Mouse (Mus musculus): ENCODE data around the gene Prkar1b. TPM values are rescaled to one million over a fixed set of nuclear protein-coding genes. Genes with fewer than 3 reads are reported as not detected.

Gene Prkar1b
- polyA plus RNA-seq, 1 experiment = 1.7 TPM

DNA sequence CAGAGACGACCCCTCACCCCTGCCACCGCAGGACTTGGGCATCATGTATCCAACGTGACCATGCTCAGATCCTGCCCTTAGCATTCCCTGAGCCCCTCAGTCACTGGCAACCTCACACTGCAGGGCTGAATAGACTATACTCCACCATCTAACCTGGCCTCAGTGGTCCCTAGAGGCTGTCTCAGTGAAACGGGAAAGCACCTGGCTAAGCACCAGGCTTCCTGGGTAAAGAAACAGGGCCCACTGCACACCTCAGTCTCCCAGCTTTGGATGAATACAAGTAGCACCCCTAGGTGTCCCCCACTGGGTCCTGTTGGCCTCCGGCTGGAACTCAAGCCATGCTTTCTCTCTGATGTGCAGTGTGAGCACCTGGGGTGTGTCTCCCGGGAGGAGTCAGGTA lies 176.3 kb downstream of the Prkar1b start:
- Histone ChIP-seq H3K79me2 (ENCODE audit: control insufficient read depth, insufficient read depth) (no peaks in the 10 kb centered on the region), H3K36me3 (ENCODE audit: control insufficient read depth, insufficient read depth) (peaks cover 42% of the 10 kb centered on the region), H3K4me3 (ENCODE audit: insufficient read depth, poor library complexity, severe bottlenecking) (no peak overlapping the region), H3K79me3 (ENCODE audit: low read depth) (peaks cover 2% of the 10 kb centered on the region), H3K27me3 (ENCODE audit: control insufficient read depth, insufficient read depth, insufficient read length) (no peaks in the 10 kb centered on the region), H3ac (ENCODE audit: control insufficient read depth, insufficient read length, low read depth) (no peak overlapping the region)
- TF ChIP-seq FOSL1 (IDR thresholded peaks at IDR 0.05; ENCODE audit: insufficient read depth, low read length, poor library complexity, severe bottlenecking) (no peak), MYOD1 (IDR thresholded peaks at IDR 0.05; ENCODE audit: control insufficient read depth, insufficient read length, low read depth) (no peak), MAX (IDR thresholded peaks at IDR 0.05) (no peak)

DNA sequence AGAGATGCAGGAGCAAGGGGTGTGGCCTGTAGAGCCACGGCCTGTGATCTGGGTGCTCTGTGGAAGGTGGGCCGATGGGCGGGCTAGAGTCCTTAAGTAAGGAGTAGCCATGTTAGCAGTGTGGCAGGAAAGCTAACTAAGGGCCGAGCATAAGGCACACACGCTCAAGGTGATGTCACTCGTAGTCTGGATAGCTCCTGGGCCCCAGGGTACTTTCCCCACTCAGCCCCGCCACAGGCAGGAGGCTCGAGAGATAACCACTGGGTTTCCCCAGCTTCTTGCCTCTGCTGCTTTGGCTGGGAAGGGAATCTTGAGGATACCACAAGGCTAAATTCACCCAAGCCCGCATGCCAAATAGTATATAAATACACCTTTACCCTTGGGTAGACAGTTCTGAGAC lies 178.4 kb downstream of the Prkar1b start:
- H3K79me3 ChIP-seq (ENCODE audit: low read depth) = no peaks in the 10 kb centered on the region
- no peak overlapping the region for H3K4me3 ChIP-seq (ENCODE audit: insufficient read depth, poor library complexity, severe bottlenecking)
- H3K36me3 ChIP-seq (ENCODE audit: control insufficient read depth, insufficient read depth) = peaks cover 26% of the 10 kb centered on the region
- no peak overlapping the region for H3ac ChIP-seq (ENCODE audit: control insufficient read depth, insufficient read length, low read depth)
- H3K27me3 ChIP-seq (ENCODE audit: control insufficient read depth, insufficient read depth, insufficient read length) = no peaks in the 10 kb centered on the region
- no peaks in the 10 kb centered on the region for H3K79me2 ChIP-seq (ENCODE audit: control insufficient read depth, insufficient read depth)
- TF ChIP-seq MAX (IDR thresholded peaks at IDR 0.05) = no peak
- TF ChIP-seq CTCF (IDR thresholded peaks at IDR 0.05; ENCODE audit: control insufficient read depth, insufficient read depth, insufficient read length) = no peak
- TF ChIP-seq USF1 (IDR thresholded peaks at IDR 0.05; ENCODE audit: low read depth) = no peak
- TF ChIP-seq MYOD1 (IDR thresholded peaks at IDR 0.05; ENCODE audit: control insufficient read depth, insufficient read length, low read depth) = no peak
- no peak for TF ChIP-seq CEBPB (IDR thresholded peaks at IDR 0.05; ENCODE audit: low read depth)
- no peak for TF ChIP-seq FOSL1 (IDR thresholded peaks at IDR 0.05; ENCODE audit: insufficient read depth, low read length, poor library complexity, severe bottlenecking)
- no peak for TF ChIP-seq MYOG (IDR thresholded peaks at IDR 0.05; ENCODE audit: control insufficient read depth, extremely low read depth, insufficient read length)

DNA sequence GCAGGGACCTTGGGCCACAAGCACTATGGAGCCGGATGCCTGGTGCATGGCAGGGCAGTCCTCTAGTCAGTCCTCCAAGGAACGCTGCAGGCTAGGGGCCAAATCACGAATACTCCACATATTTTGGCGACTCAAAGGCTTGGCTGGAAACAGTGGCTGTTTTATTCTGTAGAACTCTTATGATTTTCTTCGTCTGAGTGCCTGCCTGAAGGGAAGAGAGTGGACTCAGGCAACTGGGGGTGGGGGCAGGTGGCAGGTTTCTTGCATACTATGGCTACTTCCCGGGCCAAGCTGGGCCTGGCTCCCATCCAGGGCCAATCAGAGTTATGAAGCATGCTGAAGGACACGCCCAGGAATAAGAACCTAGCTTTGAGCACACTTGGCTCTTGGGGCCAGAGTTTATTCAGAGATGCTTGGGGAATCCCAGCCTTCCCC lies 179.7 kb downstream of the Prkar1b start:
- TF ChIP-seq CTCF (IDR thresholded peaks at IDR 0.05; ENCODE audit: control insufficient read depth, insufficient read depth, insufficient read length) (no peak), USF1 (IDR thresholded peaks at IDR 0.05; ENCODE audit: low read depth) (no peak), CEBPB (IDR thresholded peaks at IDR 0.05; ENCODE audit: low read depth) (no peak), MYOD1 (IDR thresholded peaks at IDR 0.05; ENCODE audit: control insufficient read depth, insufficient read length, low read depth) (no peak), MAX (IDR thresholded peaks at IDR 0.05) (no peak), FOSL1 (IDR thresholded peaks at IDR 0.05; ENCODE audit: insufficient read depth, low read length, poor library complexity, severe bottlenecking) (no peak)

More for the DNA sequence above, 179.7 kb downstream of the Prkar1b start:
- H3ac ChIP-seq (ENCODE audit: control insufficient read depth, insufficient read length, low read depth) = no peak overlapping the region
- no peaks in the 10 kb centered on the region for H3K79me2 ChIP-seq (ENCODE audit: control insufficient read depth, insufficient read depth)
- no peak overlapping the region for H3K4me3 ChIP-seq (ENCODE audit: insufficient read depth, poor library complexity, severe bottlenecking)
- H3K36me3 ChIP-seq (ENCODE audit: control insufficient read depth, insufficient read depth) = peaks cover 14% of the 10 kb centered on the region
- H3K27me3 ChIP-seq (ENCODE audit: control insufficient read depth, insufficient read depth, insufficient read length) = no peaks in the 10 kb centered on the region
- no peaks in the 10 kb centered on the region for H3K79me3 ChIP-seq (ENCODE audit: low read depth)

Other genes with a start within 250 kb of the Prkar1b start
- 56.4 TPM for gene Pdgfa, start 152.6 kb downstream of the Prkar1b start, polyA plus RNA-seq (2012; fragmentation: generic; extraction: Trizol)
- gene Dnaaf5, start 222 bp upstream of the Prkar1b start, polyA plus RNA-seq (2012; fragmentation: generic; extraction: Trizol) = 32.6 TPM
- gene Sun1, start 50.6 kb upstream of the Prkar1b start, polyA plus RNA-seq (2012; fragmentation: generic; extraction: Trizol) = 39.4 TPM
- 133 TPM for gene Get4, start 102.3 kb upstream of the Prkar1b start, polyA plus RNA-seq (2012; fragmentation: generic; extraction: Trizol)
- 0.06 TPM for gene Adap1, start 175.6 kb upstream of the Prkar1b start, polyA plus RNA-seq (2012; fragmentation: generic; extraction: Trizol)
- gene Cox19, start 201.4 kb upstream of the Prkar1b start, polyA plus RNA-seq (2012; fragmentation: generic; extraction: Trizol) = 52.9 TPM
- gene Cyp2w1, start 202.6 kb upstream of the Prkar1b start, polyA plus RNA-seq (2012; fragmentation: generic; extraction: Trizol) = not detected
- gene Gpr146, start 227.7 kb upstream of the Prkar1b start, polyA plus RNA-seq (2012; fragmentation: generic; extraction: Trizol) = 1.7 TPM

Measured in C2C12 (cell line).